Mouse (Mus musculus) heart, embryonic 16.5 days (tissue): ENCODE results near the gene Cit. TPM values are rescaled to one million over a fixed set of nuclear protein-coding genes. Genes with fewer than 3 reads are reported as not detected.

Experiments used
- ATAC-seq: fragments of 200-750 bp; cut with Nextera tagmentation; replicated peaks from 2 replicates; pipeline ENCODE4 v1.8.0; 2017; ENCODE audit warnings: moderate number of reproducible peaks; ENCODE audit not compliant: insufficient read depth, low FRiP score; ENCODE audit errors: extremely low read depth
- H3K27ac ChIP-seq: fragments of 300-500 bp; sonication (generic); 2 replicates; pipeline ENCODE4 v1.5.1; 2014; ENCODE audit warnings: mild to moderate bottlenecking, low read length, control low read depth, moderate library complexity
- H3K27me3 ChIP-seq: fragments of 300-500 bp; sonication (generic); 2 replicates; pipeline ENCODE4 v1.6.1; 2014; ENCODE audit warnings: low read length, mixed read lengths; ENCODE audit not compliant: control insufficient read depth, insufficient read depth
- H3K36me3 ChIP-seq: fragments of 300-500 bp; sonication (generic); 2 replicates; pipeline ENCODE4 v1.6.1; 2014; ENCODE audit not compliant: control insufficient read depth, insufficient read depth
- H3K4me1 ChIP-seq: fragments of 300-500 bp; sonication (generic); 2 replicates; pipeline ENCODE4 v1.6.1; 2014; ENCODE audit warnings: low read length, mixed read lengths; ENCODE audit not compliant: control insufficient read depth, insufficient read depth
- H3K4me2 ChIP-seq: fragments of 300-500 bp; sonication (generic); 2 replicates; pipeline ENCODE4 v1.6.1; 2014; ENCODE audit warnings: low read depth, mild to moderate bottlenecking, control low read depth, low read length
- H3K4me3 ChIP-seq: fragments of 300-500 bp; sonication (generic); 2 replicates; pipeline ENCODE4 v1.5.1; 2014; ENCODE audit warnings: mild to moderate bottlenecking, control low read depth, low read length
- H3K9ac ChIP-seq: fragments of 300-500 bp; sonication (generic); 2 replicates; pipeline ENCODE4 v1.6.1; 2014; ENCODE audit warnings: low read length, control low read depth
- H3K9me3 ChIP-seq: fragments of 300-500 bp; sonication (generic); replicated peaks from 2 replicates; pipeline ENCODE4 v1.6.1; 2016; ENCODE audit warnings: low read length; ENCODE audit not compliant: control insufficient read depth
- WGBS: fragments of 180-500 bp; shearing (Covaris S2); extraction: QIAGEN DNeasy Blood & Tissue Kit; methylation state at CpG from one replicate; pipeline ENCODE4 v1.1.7; 2014; 5-methylcytosine and 5-hydroxymethylcytosine counted together
- polyA plus RNA-seq: library from polyadenylated mRNA; unstranded; fragments of >200 nt; fragmentation: Nextera tagmentation; extraction: Ambion mirVana; gene quantifications from 2 replicates; pipeline ENCODE4 v1.2.1, GENCODE M21; 2015

Gene Cit
- polyA plus RNA-seq, 1 experiment from 2014 or later = 21.7 TPM

GRCm38 (mm10) chr5:115942389-115942788 lies 97.3 kb downstream of the Cit start:
- no peak overlapping the region for H3K4me3 ChIP-seq
- no peak for ATAC-seq
- no peaks in the 10 kb centered on the region for H3K9me3 ChIP-seq
- H3K27me3 ChIP-seq = no peaks in the 10 kb centered on the region
- H3K9ac ChIP-seq = no peak overlapping the region
- H3K36me3 ChIP-seq = peaks cover 36% of the 10 kb centered on the region
- H3K4me1 ChIP-seq = no peaks in the 10 kb centered on the region
- WGBS = 92% methylated on average over 3 of the region's 3 CpGs
- no peak overlapping the region for H3K4me2 ChIP-seq
- H3K27ac ChIP-seq = no peak overlapping the region

GRCm38 (mm10) chr5:115944791-115945490 lies 99.9 kb downstream of the Cit start:
- H3K4me3 ChIP-seq = no peak overlapping the region

GRCm38 (mm10) chr5:115947622-115948353 lies 102.7 kb downstream of the Cit start:
- Histone ChIP-seq H3K27me3 (no peaks in the 10 kb centered on the region), H3K4me1 (no peaks in the 10 kb centered on the region), H3K4me2 (no peak overlapping the region), H3K4me3 (no peak overlapping the region), H3K9ac (no peak overlapping the region), H3K36me3 (peaks cover 41% of the 10 kb centered on the region), H3K27ac (no peak overlapping the region), H3K9me3 (no peaks in the 10 kb centered on the region)
- 88% methylated on average over 15 of the region's 15 CpGs for WGBS
- ATAC-seq = no peak

More at GRCm38 (mm10) chr5:115944791-115945490, 99.9 kb downstream of the Cit start:
- Histone ChIP-seq H3K9me3 (no peaks in the 10 kb centered on the region), H3K9ac (no peak overlapping the region), H3K27ac (no peak overlapping the region), H3K27me3 (no peaks in the 10 kb centered on the region), H3K4me1 (no peaks in the 10 kb centered on the region), H3K36me3 (peaks cover 31% of the 10 kb centered on the region), H3K4me2 (no peak overlapping the region)
- no peak for ATAC-seq
- WGBS = 46% methylated on average over 11 of the region's 11 CpGs

- WGBS = 85% methylated on average over 7 of the region's 7 CpGs
- no peak for ATAC-seq
Observed at GRCm38 (mm10) chr5:115950936-115951335, 105.9 kb downstream of the Cit start.

GRCm38 (mm10) chr5:115953173-115953572 lies 108.1 kb downstream of the Cit start:
- no peak for ATAC-seq
- H3K27me3 ChIP-seq = no peaks in the 10 kb centered on the region
- H3K27ac ChIP-seq = no peak overlapping the region
- H3K9me3 ChIP-seq = 0 out of 2 replicates have a peak, but pooled peaks cover 7% of the 10 kb centered on the region
- H3K4me3 ChIP-seq = no peak overlapping the region
- H3K4me1 ChIP-seq = no peaks in the 10 kb centered on the region
- no peak overlapping the region for H3K9ac ChIP-seq
- H3K36me3 ChIP-seq = peaks cover 61% of the 10 kb centered on the region
- H3K4me2 ChIP-seq = no peak overlapping the region
- 97% methylated on average over 6 of the region's 6 CpGs for WGBS

More at GRCm38 (mm10) chr5:115950936-115951335, 105.9 kb downstream of the Cit start:
- no peak overlapping the region for H3K4me3 ChIP-seq
- no peaks in the 10 kb centered on the region for H3K27me3 ChIP-seq
- no peaks in the 10 kb centered on the region for H3K4me1 ChIP-seq
- no peak overlapping the region for H3K4me2 ChIP-seq
- no peaks in the 10 kb centered on the region for H3K9me3 ChIP-seq
- no peak overlapping the region for H3K27ac ChIP-seq
- no peak overlapping the region for H3K9ac ChIP-seq
- H3K36me3 ChIP-seq = peaks cover 58% of the 10 kb centered on the region

GRCm38 (mm10) chr5:115954084-115954483 lies 109.0 kb downstream of the Cit start:
- Histone ChIP-seq H3K4me3 (no peak overlapping the region), H3K9me3 (0 out of 2 replicates have a peak, but pooled peaks cover 7% of the 10 kb centered on the region), H3K9ac (no peak overlapping the region), H3K4me1 (no peaks in the 10 kb centered on the region), H3K27ac (no peak overlapping the region), H3K36me3 (peaks cover 60% of the 10 kb centered on the region), H3K27me3 (no peaks in the 10 kb centered on the region), H3K4me2 (no peak overlapping the region)
- 85% methylated on average over 6 of the region's 6 CpGs for WGBS
- no peak for ATAC-seq

GRCm38 (mm10) chr5:115954549-115954948 lies 109.5 kb downstream of the Cit start:
- Histone ChIP-seq H3K4me3 (no peak overlapping the region), H3K4me1 (no peaks in the 10 kb centered on the region), H3K27ac (no peak overlapping the region), H3K9ac (no peak overlapping the region), H3K36me3 (peaks cover 60% of the 10 kb centered on the region), H3K9me3 (0 out of 2 replicates have a peak, but pooled peaks cover 7% of the 10 kb centered on the region), H3K4me2 (no peak overlapping the region), H3K27me3 (no peaks in the 10 kb centered on the region)
- WGBS = 92% methylated on average over 14 of the region's 14 CpGs
- no peak for ATAC-seq

GRCm38 (mm10) chr5:115955131-115955530 lies 110.1 kb downstream of the Cit start:
- Histone ChIP-seq H3K36me3 (peaks cover 60% of the 10 kb centered on the region), H3K4me1 (no peaks in the 10 kb centered on the region), H3K4me2 (no peak overlapping the region), H3K9me3 (0 out of 2 replicates have a peak, but pooled peaks cover 7% of the 10 kb centered on the region), H3K9ac (no peak overlapping the region), H3K4me3 (no peak overlapping the region), H3K27me3 (no peaks in the 10 kb centered on the region), H3K27ac (no peak overlapping the region)
- ATAC-seq = no peak
- WGBS = 95% methylated on average over 14 of the region's 14 CpGs

GRCm38 (mm10) chr5:115956048-115956447 lies 111.0 kb downstream of the Cit start:
- Histone ChIP-seq H3K4me1 (no peaks in the 10 kb centered on the region), H3K27ac (no peak overlapping the region), H3K9me3 (0 out of 2 replicates have a peak, but pooled peaks cover 7% of the 10 kb centered on the region), H3K4me2 (no peak overlapping the region), H3K9ac (no peak overlapping the region), H3K4me3 (no peak overlapping the region), H3K27me3 (no peaks in the 10 kb centered on the region), H3K36me3 (peaks cover 56% of the 10 kb centered on the region)
- ATAC-seq = no peak
- WGBS = 96% methylated on average over 14 of the region's 14 CpGs
